9 mouse cellular contexts compared by ENCODE assay signal in genomic region chr3:116751191-116751860, GRCm38 (mm10). TPM values are rescaled to one million over a fixed set of nuclear protein-coding genes. Genes with fewer than 3 reads are reported as not detected.
A peak's percentile ranks its signal among the peaks of the same experiment; 100 is the strongest.
DNase-seq lines count a peak whose midpoint lies in the region; ATAC-seq and TF ChIP-seq lines count a peak whose summit lies in the region.
"Had no signal": no experiment of that assay in that cellular context is flagged by ENCODE, and none has a peak within 500 bp of the region (broad histone marks: within the 10 kb centered on the region; RNA-seq: fewer than 3 reads in every experiment).

No protein-coding gene starts in this region.

- H3K9ac ChIP-seq in hindbrain, embryonic 12.5 days = no peak overlapping the region
- H3K9ac ChIP-seq in ES-E14 (ENCODE audit: insufficient read depth, low read depth, low read length, poor library complexity, severe bottlenecking) = no peak overlapping the region
- H3K9ac ChIP-seq in heart, postnatal 0 days (replicated peaks; ENCODE audit: low read depth, low read length) = no peak overlapping the region
- no peak overlapping the region for H3K9ac ChIP-seq in limb, embryonic 14.5 days (ENCODE audit: low read depth, low read length, severe bottlenecking)
- H3K9ac ChIP-seq: limb, embryonic 12.5 days had no signal

- TF ChIP-seq CTCF in heart, postnatal 0 days (IDR thresholded peaks at IDR 0.05; ENCODE audit: low read depth) = peak; percentile 61

- no peaks in the 10 kb centered on the region for H3K27me3 ChIP-seq in hindbrain, embryonic 10.5 days (ENCODE audit: insufficient read depth, poor library complexity, severe bottlenecking)
- no peaks in the 10 kb centered on the region for H3K27me3 ChIP-seq in hindbrain, embryonic 12.5 days
- no peaks in the 10 kb centered on the region for H3K27me3 ChIP-seq in heart, postnatal 0 days (ENCODE audit: control insufficient read depth, insufficient read depth, low read length)
- no peaks in the 10 kb centered on the region for H3K27me3 ChIP-seq in limb, embryonic 14.5 days (ENCODE audit: control insufficient read depth, insufficient read depth, low read length)
- H3K27me3 ChIP-seq: limb, embryonic 12.5 days had no signal

- no peak for TF ChIP-seq EP300 in heart, postnatal 0 days (IDR thresholded peaks at IDR 0.05; ENCODE audit: low read depth)

- TF ChIP-seq POLR2A in limb, embryonic 14.5 days (IDR thresholded peaks at IDR 0.05; ENCODE audit: borderline replicate concordance, extremely low read depth, insufficient read depth, insufficient read length) = no peak

- no peak overlapping the region for H3K4me3 ChIP-seq in hindbrain, embryonic 10.5 days
- no peak overlapping the region for H3K4me3 ChIP-seq in hindbrain, embryonic 12.5 days
- H3K4me3 ChIP-seq in ES-E14 (ENCODE audit: insufficient read depth in 1 of 2, low read depth in 1 of 2, low read length in 2 of 2, poor library complexity in 1 of 2, severe bottlenecking in 1 of 2) = no peak overlapping the region
- no peak overlapping the region for H3K4me3 ChIP-seq in heart, postnatal 0 days (ENCODE audit: low read depth, low read length)
- H3K4me3 ChIP-seq in limb, embryonic 14.5 days (replicated peaks; ENCODE audit: low read length) = no peak overlapping the region
- H3K4me3 ChIP-seq: limb, embryonic 12.5 days had no signal

- H3K36me3 ChIP-seq in hindbrain, embryonic 10.5 days = peaks cover 28% of the 10 kb centered on the region
- H3K36me3 ChIP-seq in hindbrain, embryonic 12.5 days = peaks cover 16% of the 10 kb centered on the region
- H3K36me3 ChIP-seq in ES-E14 (ENCODE audit: control insufficient read depth, insufficient read depth, low read length, poor library complexity, severe bottlenecking) = peaks cover 2% of the 10 kb centered on the region; the same call in 1 of the 2 replicates
- H3K36me3 ChIP-seq in heart, postnatal 0 days (replicated peaks; ENCODE audit: control insufficient read depth, insufficient read depth, low read length) = peaks cover 68% of the 10 kb centered on the region
- peaks cover 43% of the 10 kb centered on the region for H3K36me3 ChIP-seq in limb, embryonic 14.5 days (ENCODE audit: control insufficient read depth, insufficient read depth, low read length)

- H3K4me2 ChIP-seq in hindbrain, embryonic 12.5 days (replicated peaks) = no peak overlapping the region
- no peak overlapping the region for H3K4me2 ChIP-seq in heart, postnatal 0 days (ENCODE audit: low read depth, low read length)
- H3K4me2 ChIP-seq in limb, embryonic 14.5 days (replicated peaks; ENCODE audit: low read depth, low read length, severe bottlenecking) = no peak overlapping the region
- H3K4me2 ChIP-seq: limb, embryonic 12.5 days had no signal

- no peak overlapping the region for H3K27ac ChIP-seq in hindbrain, embryonic 10.5 days
- no peak overlapping the region for H3K27ac ChIP-seq in hindbrain, embryonic 12.5 days
- H3K27ac ChIP-seq in ES-E14 (ENCODE audit: insufficient read depth, low read depth, low read length, poor library complexity, severe bottlenecking) = no peak overlapping the region
- no peak overlapping the region for H3K27ac ChIP-seq in heart, postnatal 0 days (ENCODE audit: low read depth)
- H3K27ac ChIP-seq in limb, embryonic 14.5 days (replicated peaks; ENCODE audit: low read depth, low read length) = no peak overlapping the region
- H3K27ac ChIP-seq: limb, embryonic 12.5 days had no signal

- WGBS in hindbrain, embryonic 10.5 days = 87% methylated on average over 4 of the region's 4 CpGs
- WGBS in hindbrain, embryonic 12.5 days = 89% methylated on average over 4 of the region's 4 CpGs
- 85% methylated on average over 4 of the region's 4 CpGs for WGBS in heart, postnatal 0 days
- 89% methylated on average over 4 of the region's 4 CpGs for WGBS in limb, embryonic 14.5 days

- ATAC-seq in hindbrain, embryonic 12.5 days (ENCODE audit: low FRiP score) = no peak
- no peak for ATAC-seq in heart, postnatal 0 days (ENCODE audit: insufficient read depth, low read depth)
- no peak for ATAC-seq in limb, embryonic 14.5 days (ENCODE audit: low FRiP score, low read depth)
- ATAC-seq in monocyte, adult 5-6 weeks (replicated peaks; ENCODE audit: insufficient number of reproducible peaks, low FRiP score, low TSS enrichment, poor library complexity, severe bottlenecking) = peak; percentile 87

- DNase-seq in hindbrain, embryonic 10.5 days (ENCODE audit: low spot score) = peak; percentile 22
- DNase-seq in ES-E14 (ENCODE audit: low read depth, low spot score) = peak; percentile 56
- peak; percentile 76 to 78 for DNase-seq in cerebellum, postnatal 10 days
- DNase-seq in heart, postnatal 0 days (ENCODE audit: low spot score) = peak; percentile 46
- peak; percentile 45 for DNase-seq in limb, embryonic 14.5 days (ENCODE audit: low spot score)
- DNase-seq in thymus, postnatal 36 days = peak; percentile 27 to 29

- in situ Hi-C loops in ES-E14 (cut with MboI; ENCODE audit: low sequenced_read_pairs in 2 of 2, unreplicated experiment in 2 of 2) = loop anchor here in 1 of 2 experiments (5.0 kb wide), 1 partner anchor 424 kb away; no protein-coding TSS in a partner anchor

- no peaks in the 10 kb centered on the region for H3K9me3 ChIP-seq in hindbrain, embryonic 10.5 days
- H3K9me3 ChIP-seq in hindbrain, embryonic 12.5 days (replicated peaks) = no peaks in the 10 kb centered on the region
- H3K9me3 ChIP-seq in ES-E14 (ENCODE audit: control insufficient read depth, insufficient read depth, low read depth, low read length) = no peaks in the 10 kb centered on the region
- no peaks in the 10 kb centered on the region for H3K9me3 ChIP-seq in heart, postnatal 0 days (replicated peaks; ENCODE audit: control insufficient read depth, low read length)
- no peaks in the 10 kb centered on the region for H3K9me3 ChIP-seq in limb, embryonic 14.5 days (ENCODE audit: control insufficient read depth, low read length)
- H3K9me3 ChIP-seq: limb, embryonic 12.5 days had no signal

- no peaks in the 10 kb centered on the region for H3K4me1 ChIP-seq in hindbrain, embryonic 10.5 days (replicated peaks)
- H3K4me1 ChIP-seq in hindbrain, embryonic 12.5 days = no peaks in the 10 kb centered on the region
- H3K4me1 ChIP-seq in ES-E14 (ENCODE audit: control insufficient read depth in 2 of 2, insufficient read depth in 2 of 2, low read length in 2 of 2, poor library complexity in 1 of 2) = 0 out of 4 replicates have a peak, but pooled peaks cover 0 to 1% of the 10 kb centered on the region in 2 experiments
- H3K4me1 ChIP-seq in heart, postnatal 0 days (ENCODE audit: control insufficient read depth, insufficient read depth) = no peaks in the 10 kb centered on the region
- H3K4me1 ChIP-seq in limb, embryonic 14.5 days (ENCODE audit: control insufficient read depth, insufficient read depth, low read length) = no peaks in the 10 kb centered on the region
- H3K4me1 ChIP-seq: limb, embryonic 12.5 days had no signal

TF ChIP-seq in ES-E14, 5 proteins besides CTCF, POLR2A, EP300 and RAD21:
- TF ChIP-seq ZNF384 (IDR thresholded peaks at IDR 0.05; ENCODE audit: low read depth, low read length) = no peak
- TF ChIP-seq HCFC1 (IDR thresholded peaks at IDR 0.05; ENCODE audit: borderline replicate concordance, insufficient read depth, low read length) = no peak
- TF ChIP-seq ZC3H11A (IDR thresholded peaks at IDR 0.05; ENCODE audit: borderline replicate concordance, low read depth, low read length) = peak; percentile 46; the same call in 1 of the 2 replicates

RNA-seq across cellular contexts. Expression of gene Slc35a3, which starts 38.7 kb away (rescaled TPM):
- 5.7 and 7.8 TPM in 2 replicates for polyA plus RNA-seq in hindbrain, embryonic 10.5 days (2016; fragmentation: Nextera tagmentation; extraction: Ambion mirVana)
- polyA plus RNA-seq in hindbrain, embryonic 12.5 days (2016; fragmentation: Nextera tagmentation; extraction: Ambion mirVana) = 9.3 and 10.7 TPM in 2 replicates
- 20.1 and 20.3 TPM in 2 replicates for total RNA-seq in ES-E14 (2012; rRNA removed)
- 18.3 and 28.9 TPM in 2 replicates for total RNA-seq in heart, postnatal 0 days (2014; rRNA removed; ENCODE audit: low replicate concordance)
- polyA plus RNA-seq in heart, postnatal 0 days (2015; fragmentation: Nextera tagmentation; extraction: Ambion mirVana) = 6.9 and 7.0 TPM in 2 replicates
- polyA plus RNA-seq in limb, embryonic 14.5 days (2012; rRNA removed) = 20.7 and 23.3 TPM in 2 replicates
- polyA plus RNA-seq in limb, embryonic 14.5 days (2014; fragmentation: Nextera tagmentation; extraction: Ambion mirVana) = 9.6 and 10.8 TPM in 2 replicates
- total RNA-seq in monocyte, adult 5-6 weeks (2017) = 59.2 to 79.8 TPM (median 73.4 TPM) in 3 replicates

RNA-seq across cellular contexts. Expression of gene Agl, which starts 56.6 kb away (rescaled TPM):
- 9.6 and 10.7 TPM in 2 replicates for polyA plus RNA-seq in hindbrain, embryonic 10.5 days (2016; fragmentation: Nextera tagmentation; extraction: Ambion mirVana)
- polyA plus RNA-seq in hindbrain, embryonic 12.5 days (2016; fragmentation: Nextera tagmentation; extraction: Ambion mirVana) = 18.6 and 21.0 TPM in 2 replicates
- 5.6 and 5.7 TPM in 2 replicates for total RNA-seq in ES-E14 (2012; rRNA removed)
- total RNA-seq in heart, postnatal 0 days (2014; rRNA removed; ENCODE audit: low replicate concordance) = 241 and 242 TPM in 2 replicates
- 69.0 and 75.0 TPM in 2 replicates for polyA plus RNA-seq in heart, postnatal 0 days (2015; fragmentation: Nextera tagmentation; extraction: Ambion mirVana)
- polyA plus RNA-seq in limb, embryonic 14.5 days (2012; rRNA removed) = 16.0 and 18.0 TPM in 2 replicates
- polyA plus RNA-seq in limb, embryonic 14.5 days (2014; fragmentation: Nextera tagmentation; extraction: Ambion mirVana) = 25.1 and 26.9 TPM in 2 replicates
- total RNA-seq in monocyte, adult 5-6 weeks (2017) = 8.1 to 17.3 TPM (median 14.7 TPM) in 3 replicates

Comparison
In these comparisons a context has a peak if more than half of its experiments do, and no peak if none do; other contexts are left out.
1. DNase-seq: peak in every context shown above with its lines; median percentile 77 in cerebellum, postnatal 10 days; 56 in ES-E14; 46 in heart, postnatal 0 days; 45 in limb, embryonic 14.5 days; 28 in thymus, postnatal 36 days; 22 in hindbrain, embryonic 10.5 days.